In the genomic region with DNA sequence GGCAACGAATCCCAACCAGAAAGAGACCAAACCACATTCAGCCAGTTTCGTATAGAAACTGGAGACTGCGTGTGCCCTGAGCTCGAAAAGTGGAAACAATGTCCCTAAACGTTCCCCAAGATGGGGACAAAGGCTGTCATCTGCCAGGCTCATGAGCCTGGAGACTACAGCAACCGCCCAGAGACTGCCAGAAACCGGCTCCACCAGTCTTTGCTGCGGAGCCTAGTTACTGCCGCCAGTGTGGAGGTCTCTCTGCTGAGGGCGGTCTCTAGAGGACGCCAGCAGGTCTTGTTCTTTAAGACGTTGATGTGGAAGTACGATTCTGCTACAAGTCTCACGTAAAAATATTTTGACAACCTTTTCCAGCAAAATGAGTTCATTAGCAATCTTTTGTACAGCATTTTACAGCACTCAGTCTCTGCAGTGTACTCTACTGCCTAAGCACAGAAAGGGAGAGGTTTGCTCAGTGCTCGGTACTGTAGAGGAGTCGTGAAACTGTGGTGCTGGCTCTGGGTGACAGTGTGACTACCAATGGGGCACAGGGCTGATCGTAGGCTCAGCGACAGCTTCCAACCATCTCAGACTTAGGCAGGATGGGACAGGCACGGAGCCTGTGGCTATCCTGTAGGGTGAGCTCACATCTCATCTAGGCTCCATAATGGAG, we compare ENCODE assay signal across 9 mouse cellular contexts. TPM values are rescaled to one million over a fixed set of nuclear protein-coding genes. Genes with fewer than 3 reads are reported as not detected.
DNase-seq lines count a peak whose midpoint lies in the region; ATAC-seq and TF ChIP-seq lines count a peak whose summit lies in the region.
"Had no signal": no experiment of that assay in that cellular context is flagged by ENCODE, and none has a peak within 500 bp of the region (broad histone marks: within the 10 kb centered on the region; RNA-seq: fewer than 3 reads in every experiment).

No protein-coding gene starts in this region.

- no peak overlapping the region for H3K9ac ChIP-seq in lung, embryonic 16.5 days (ENCODE audit: low read length)
- no peak overlapping the region for H3K9ac ChIP-seq in hindbrain, embryonic 14.5 days

- H3K27ac ChIP-seq in lung, embryonic 16.5 days (ENCODE audit: low read length): no peak overlapping the region
- H3K27ac ChIP-seq in hindbrain, embryonic 14.5 days: no peak overlapping the region

- DNase-seq in CD4-positive, CD25-positive, alpha-beta regulatory T cell, adult 2 months (ENCODE audit: low read depth, low spot score): peak; percentile 21
- DNase-seq in lung, adult 2 months: no peak
- no peak for DNase-seq in hindbrain, embryonic 14.5 days (ENCODE audit: low spot score)
- peak; percentile 9 for DNase-seq in naive thymus-derived CD4-positive, alpha-beta T cell, adult 2 months (ENCODE audit: low read depth)
- no peak for DNase-seq in layer of hippocampus, postnatal 14 days (ENCODE audit: low spot score in 2 of 2)

- H3K4me1 ChIP-seq in lung, embryonic 16.5 days (replicated peaks; ENCODE audit: control insufficient read depth, insufficient read depth, low read length): no peaks in the 10 kb centered on the region
- H3K4me1 ChIP-seq in lung, adult 2 months (ENCODE audit: control insufficient read depth, insufficient read depth, low read length): 0 out of 2 replicates have a peak, but pooled peaks cover 3% of the 10 kb centered on the region
- H3K4me1 ChIP-seq in hindbrain, embryonic 14.5 days (replicated peaks; ENCODE audit: control insufficient read depth, insufficient read depth, low read length): peaks cover 8% of the 10 kb centered on the region

- no peaks in the 10 kb centered on the region for H3K36me3 ChIP-seq in lung, embryonic 16.5 days (ENCODE audit: control insufficient read depth, insufficient read depth, low read length)
- no peaks in the 10 kb centered on the region for H3K36me3 ChIP-seq in hindbrain, embryonic 14.5 days (replicated peaks; ENCODE audit: control insufficient read depth, insufficient read depth)

- no peak for ATAC-seq in CD4-positive, CD25-positive, alpha-beta regulatory T cell, adult 4 months
- peak; percentile 46; the same call in 1 of the 2 replicates for ATAC-seq in lung, embryonic 16.5 days (ENCODE audit: low read depth)
- no peak for ATAC-seq in hindbrain, embryonic 14.5 days (ENCODE audit: low FRiP score)
- no peak for ATAC-seq in erythroid progenitor cell, adult 5-6 weeks (replicated peaks; ENCODE audit: low FRiP score, poor library complexity, severe bottlenecking)

- peak overlapping the region; percentile 44; the same call in 1 of the 2 replicates for H3K4me3 ChIP-seq in lung, embryonic 16.5 days (ENCODE audit: low read length)
- no peak overlapping the region for H3K4me3 ChIP-seq in lung, adult 2 months (replicated peaks; ENCODE audit: extremely low read depth, low read depth, low read length)
- H3K4me3 ChIP-seq in hindbrain, embryonic 14.5 days (replicated peaks; ENCODE audit: low read length): peak overlapping the region; percentile 31

- 14% methylated on average over 19 of the region's 19 CpGs for WGBS in lung, embryonic 16.5 days
- 18% methylated on average over 19 of the region's 19 CpGs for WGBS in lung, adult 2 months
- WGBS in hindbrain, embryonic 14.5 days: 9% methylated on average over 19 of the region's 19 CpGs

- no peak overlapping the region for H3K4me2 ChIP-seq in lung, embryonic 16.5 days (ENCODE audit: low read depth, low read length)
- H3K4me2 ChIP-seq in hindbrain, embryonic 14.5 days (replicated peaks): peak overlapping the region; percentile 71

- H3K27me3 ChIP-seq in lung, embryonic 16.5 days (ENCODE audit: control insufficient read depth, insufficient read depth, low read depth, low read length): peaks cover 26% of the 10 kb centered on the region
- H3K27me3 ChIP-seq in hindbrain, embryonic 14.5 days (ENCODE audit: control insufficient read depth, insufficient read depth, low read length): peaks cover 37% of the 10 kb centered on the region

- no peak for TF ChIP-seq POLR2A in lung, adult 2 months (IDR thresholded peaks at IDR 0.05; ENCODE audit: borderline replicate concordance, extremely low read depth, low read depth, low read length)

- H3K9me3 ChIP-seq in lung, embryonic 16.5 days (ENCODE audit: control insufficient read depth, low read length): no peaks in the 10 kb centered on the region
- no peaks in the 10 kb centered on the region for H3K9me3 ChIP-seq in hindbrain, embryonic 14.5 days (ENCODE audit: control insufficient read depth, low read length)

- no peak for TF ChIP-seq CTCF in lung, adult 2 months (IDR thresholded peaks at IDR 0.05; ENCODE audit: insufficient read depth, low read length)

RNA-seq across cellular contexts. Expression of a gene that starts 15.2 kb away (rescaled TPM):
- polyA plus RNA-seq in CD4-positive, CD25-positive, alpha-beta regulatory T cell, adult 4 months (2017; shearing (Covaris generic)): not detected
- polyA plus RNA-seq in lung, embryonic 16.5 days (2015; fragmentation: Nextera tagmentation; extraction: Ambion mirVana): 1.8 and 2.0 TPM in 2 replicates
- polyA plus RNA-seq in lung, adult 2 months (2012; rRNA removed): 5.9 and 7.6 TPM in 2 replicates
- 0.23 and 0.56 TPM in 2 replicates for polyA plus RNA-seq in hindbrain, embryonic 14.5 days (2014; fragmentation: Nextera tagmentation; extraction: Ambion mirVana)
- not detected in 2 replicates for total RNA-seq in erythroid progenitor cell, adult 5-6 weeks (2015; ENCODE audit: low replicate concordance)
- not detected in 2 replicates for total RNA-seq in erythroid progenitor cell, adult 5-6 weeks (2017; ENCODE audit: low replicate concordance)
- 10 to 100 TPM; 81.9 to 84.1 TPM for total RNA-seq in layer of hippocampus, postnatal 14 days (2021)
- total RNA-seq: hematopoietic stem cell, adult 5-6 weeks had no signal

RNA-seq across cellular contexts. Expression of a gene that starts 55.6 kb away (rescaled TPM):
- polyA plus RNA-seq in CD4-positive, CD25-positive, alpha-beta regulatory T cell, adult 4 months (2017; shearing (Covaris generic)): 10 to 100 TPM; 11.7 to 15.3 TPM
- polyA plus RNA-seq in lung, embryonic 16.5 days (2015; fragmentation: Nextera tagmentation; extraction: Ambion mirVana): 32.8 and 32.9 TPM in 2 replicates
- polyA plus RNA-seq in lung, adult 2 months (2012; rRNA removed): 28.4 and 29.6 TPM in 2 replicates
- 29.2 and 34.7 TPM in 2 replicates for polyA plus RNA-seq in hindbrain, embryonic 14.5 days (2014; fragmentation: Nextera tagmentation; extraction: Ambion mirVana)
- total RNA-seq in erythroid progenitor cell, adult 5-6 weeks (2015; ENCODE audit: low replicate concordance): 207 and 218 TPM in 2 replicates
- 251 and 312 TPM in 2 replicates for total RNA-seq in erythroid progenitor cell, adult 5-6 weeks (2017; ENCODE audit: low replicate concordance)
- total RNA-seq in layer of hippocampus, postnatal 14 days (2021): 10 to 100 TPM; 82.6 to 94.8 TPM

Comparison
In these comparisons a context has a peak if more than half of its experiments do, and no peak if none do; other contexts are left out.
1. DNase-seq: peak in CD4-positive, CD25-positive, alpha-beta regulatory T cell, adult 2 months (single experiment) and naive thymus-derived CD4-positive, alpha-beta T cell, adult 2 months (single experiment); none in lung, adult 2 months (single experiment), hindbrain, embryonic 14.5 days (single experiment) and layer of hippocampus, postnatal 14 days (0 of 2).